Mouse (Mus musculus) kidney, adult 2 months (tissue): ENCODE data around the gene Trmt10b. TPM values are rescaled to one million over a fixed set of nuclear protein-coding genes. Genes with fewer than 3 reads are reported as not detected.

Experiments
- DNase-seq: peaks from one replicate; pipeline ENCODE4 v3.0.0; 2021
- H3K27ac ChIP-seq: fragments of 200-500 bp; 2 replicates; pipeline ENCODE4 v1.5.1; 2012; ENCODE audit warnings: low read depth, low read length, control low read depth, inconsistent platforms; ENCODE audit not compliant: insufficient read depth
- H3K27me3 ChIP-seq: fragments of 200-500 bp; replicated peaks from 2 replicates; pipeline ENCODE4 v1.6.1; 2012; ENCODE audit warnings: mild to moderate bottlenecking, moderate library complexity, low read length, inconsistent platforms; ENCODE audit not compliant: control insufficient read depth, insufficient read depth
- H3K36me3 ChIP-seq: fragments of 200-500 bp; 2 replicates; pipeline ENCODE4 v1.6.1; 2012; ENCODE audit warnings: mild to moderate bottlenecking, moderate library complexity, low read length, inconsistent platforms; ENCODE audit not compliant: control insufficient read depth, insufficient read depth
- H3K4me1 ChIP-seq: fragments of 200-500 bp; 2 replicates; pipeline ENCODE4 v1.6.1; 2011; ENCODE audit warnings: low read length; ENCODE audit not compliant: control insufficient read depth, insufficient read depth
- H3K4me3 ChIP-seq: fragments of 200-500 bp; 2 replicates; pipeline ENCODE4 v1.5.1; 2011; ENCODE audit warnings: mild to moderate bottlenecking, low read depth, low read length, control low read depth; ENCODE audit not compliant: insufficient read depth
- CTCF ChIP-seq: fragments of 200-500 bp; conservative IDR thresholded peaks from 2 replicates; pipeline ENCODE4 v1.5.1; 2011; ENCODE audit warnings: low read depth, mild to moderate bottlenecking, control low read depth, low read length, moderate library complexity, mixed read lengths; ENCODE audit not compliant: insufficient read depth, insufficient read length
- POLR2A ChIP-seq: fragments of 200-500 bp; IDR thresholded peaks from one replicate; pipeline ENCODE4 v1.6.1; 2011; ENCODE audit warnings: low read depth, low read length, control low read depth
- WGBS: fragments of 180-500 bp; shearing (Covaris S2); methylation state at CpG from one replicate; pipeline ENCODE4 v1.1.7; 2018; 5-methylcytosine and 5-hydroxymethylcytosine counted together
- polyA plus RNA-seq: library from polyadenylated mRNA; depleted of rRNA; stranded (reverse); fragments of >200 nt; gene quantifications from 2 replicates; pipeline ENCODE4 v1.2.3, GENCODE M21; 2012; rRNA removed

Trmt10b gene
- polyA plus RNA-seq: 3.2 and 3.9 TPM in 2 replicates

DNA sequence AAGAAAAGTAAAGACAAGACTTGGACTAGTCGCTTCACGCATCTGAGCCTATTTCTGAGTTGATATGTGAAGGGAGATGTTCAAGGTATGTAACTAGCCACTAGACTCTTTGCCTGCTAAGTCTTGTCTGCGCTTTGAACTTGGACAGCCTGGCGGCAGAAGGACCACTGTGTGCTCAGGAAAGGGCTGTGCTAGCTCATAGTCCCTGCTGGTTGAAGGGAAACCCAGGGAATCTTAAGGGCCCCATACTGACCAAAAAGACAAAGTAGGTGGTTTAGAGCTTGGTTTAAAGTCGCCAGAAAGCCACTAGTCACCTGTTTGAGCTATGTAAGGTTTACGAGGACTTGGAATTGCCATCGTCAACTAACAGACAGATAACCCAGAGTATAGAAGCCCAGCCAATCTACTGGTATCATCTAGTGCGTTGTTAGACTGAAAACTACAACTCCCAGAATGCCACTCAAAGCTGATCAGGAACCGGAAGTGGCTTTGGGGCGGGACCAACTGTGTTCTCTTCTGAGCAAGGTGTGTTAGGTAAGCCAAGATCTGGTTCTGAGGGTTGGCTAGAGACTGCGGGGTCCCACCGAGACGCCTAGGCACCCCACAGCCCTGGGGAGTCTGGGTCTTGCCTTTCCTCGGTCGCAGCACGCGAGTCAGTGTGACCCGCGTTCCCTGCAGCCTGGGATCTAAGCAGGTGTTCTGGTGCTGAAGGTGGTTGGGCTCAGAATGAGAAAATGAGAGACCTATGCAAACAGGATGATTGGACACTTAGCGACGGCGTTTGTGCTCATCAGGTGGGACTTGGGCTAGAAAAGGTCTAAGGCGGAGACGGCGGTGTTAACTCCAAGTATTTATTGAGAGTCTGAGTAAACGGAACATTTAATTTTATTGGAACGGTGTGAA lies at the start of gene Trmt10b:
Gene Trmt10b (plus strand): TSS at position 466 of the 903 bp plus-strand sequence.
- H3K4me1 ChIP-seq: peaks cover 3% of the 10 kb centered on the region; the same call in 1 of the 2 replicates
- no peaks in the 10 kb centered on the region; the same call in 1 of the 2 replicates for H3K36me3 ChIP-seq
- H3K4me3 ChIP-seq: peak within 1 kb of the TSS; percentile 84
- TF ChIP-seq POLR2A: no peak
- TF ChIP-seq CTCF: no peak
- DNase-seq: peak; percentile 86
- no peak within 1 kb of the TSS; the same call in 1 of the 2 replicates for H3K27ac ChIP-seq
- 14% methylated on average over 27 of the region's 27 CpGs for WGBS
- H3K27me3 ChIP-seq: no peaks in the 10 kb centered on the region

DNA sequence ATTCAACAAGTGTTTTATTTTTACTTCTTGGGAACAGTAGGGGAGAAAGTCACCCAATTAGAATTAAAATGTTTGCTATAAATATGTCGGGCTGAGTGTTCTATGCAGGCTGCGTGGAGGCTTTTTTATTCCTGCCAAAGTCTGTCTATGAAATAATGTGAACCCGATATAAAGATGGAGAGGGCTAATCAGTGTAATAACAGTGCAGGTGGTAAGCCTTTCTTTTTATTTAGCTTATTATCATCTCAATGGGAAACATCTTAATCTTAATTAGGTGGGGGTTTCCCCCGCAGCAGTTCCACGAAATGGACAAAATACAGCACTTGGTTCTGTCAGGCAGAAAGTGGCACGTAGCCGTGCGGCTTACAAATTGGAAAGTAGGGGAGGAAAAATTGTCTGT lies 45.7 kb upstream of the Trmt10b start:
- Histone ChIP-seq H3K27ac (no peak overlapping the region), H3K4me3 (no peak overlapping the region), H3K36me3 (no peaks in the 10 kb centered on the region), H3K4me1 (no peaks in the 10 kb centered on the region), H3K27me3 (no peaks in the 10 kb centered on the region)
- no peak for DNase-seq
- WGBS: 84% methylated on average over 8 of the region's 8 CpGs
- TF ChIP-seq CTCF (no peak), POLR2A (no peak)

DNA sequence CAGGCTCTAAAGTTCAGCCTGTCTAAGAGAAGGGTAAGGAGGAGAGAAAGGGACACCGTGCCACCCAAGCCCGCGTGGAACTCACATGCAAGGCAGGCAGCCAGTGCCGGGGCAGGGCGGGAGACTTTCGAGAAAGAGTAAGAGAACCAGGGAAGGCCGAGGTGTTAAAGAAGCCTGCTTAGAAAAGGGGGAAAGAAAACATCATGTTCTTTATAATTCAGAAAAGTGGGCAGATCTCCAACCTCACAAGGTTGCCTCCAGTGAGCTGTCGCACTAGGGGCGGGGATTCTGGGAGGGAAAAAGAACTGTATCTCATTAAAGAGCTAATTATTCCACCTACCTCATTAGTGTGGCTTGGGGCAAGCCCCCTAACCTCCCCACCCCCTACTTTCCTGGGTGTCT lies 44.1 kb upstream of the Trmt10b start:
- 46% methylated on average over 9 of the region's 9 CpGs for WGBS
- DNase-seq: no peak
- no peak overlapping the region for H3K27ac ChIP-seq
- H3K27me3 ChIP-seq: no peaks in the 10 kb centered on the region
- H3K4me1 ChIP-seq: no peaks in the 10 kb centered on the region
- H3K4me3 ChIP-seq: no peak overlapping the region
- H3K36me3 ChIP-seq: no peaks in the 10 kb centered on the region
- TF ChIP-seq POLR2A (no peak), CTCF (no peak)

DNA sequence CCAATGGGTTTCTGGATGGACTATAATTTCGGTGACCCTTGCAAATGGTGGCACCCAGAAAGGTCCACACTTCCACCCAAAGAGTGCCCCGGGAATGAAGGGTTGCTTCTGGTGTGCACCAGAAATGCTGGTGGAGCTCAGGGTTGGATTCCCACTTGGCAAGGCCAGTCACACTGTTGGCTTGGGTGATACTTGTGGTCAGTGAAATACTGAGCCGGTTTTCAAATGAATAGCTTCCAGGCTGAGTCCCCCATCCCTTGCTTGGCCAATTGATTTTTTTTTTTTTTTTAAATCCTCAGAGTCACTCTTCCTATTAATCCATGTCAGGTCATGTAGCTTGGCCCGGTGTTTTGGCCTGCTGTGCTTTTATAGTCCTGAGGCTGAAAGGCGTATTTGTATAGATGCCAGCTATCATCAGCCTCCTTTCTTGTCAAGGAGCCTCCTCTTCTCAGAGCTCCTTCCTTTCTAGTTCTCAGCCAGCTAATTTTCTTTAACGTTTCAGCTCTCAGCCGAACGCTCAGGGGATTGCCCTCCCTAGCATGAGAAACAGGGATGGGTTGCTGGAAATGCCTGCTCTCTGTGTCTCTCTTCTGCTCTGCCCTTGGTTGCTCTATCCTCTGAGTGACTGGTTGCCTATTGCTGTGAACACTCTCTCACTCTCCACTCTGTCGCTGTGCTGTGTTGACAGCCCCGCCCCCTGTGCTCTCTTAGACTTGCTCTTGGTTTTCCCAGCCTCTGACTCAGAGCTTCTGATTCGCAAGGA lies 42.9 kb upstream of the Trmt10b start:
- no peaks in the 10 kb centered on the region for H3K36me3 ChIP-seq
- H3K4me3 ChIP-seq: no peak overlapping the region
- no peaks in the 10 kb centered on the region for H3K27me3 ChIP-seq
- H3K4me1 ChIP-seq: no peaks in the 10 kb centered on the region
- no peak for DNase-seq
- WGBS: 63% methylated on average over 11 of the region's 11 CpGs
- TF ChIP-seq POLR2A: no peak
- no peak for TF ChIP-seq CTCF
- H3K27ac ChIP-seq: no peak overlapping the region

DNA sequence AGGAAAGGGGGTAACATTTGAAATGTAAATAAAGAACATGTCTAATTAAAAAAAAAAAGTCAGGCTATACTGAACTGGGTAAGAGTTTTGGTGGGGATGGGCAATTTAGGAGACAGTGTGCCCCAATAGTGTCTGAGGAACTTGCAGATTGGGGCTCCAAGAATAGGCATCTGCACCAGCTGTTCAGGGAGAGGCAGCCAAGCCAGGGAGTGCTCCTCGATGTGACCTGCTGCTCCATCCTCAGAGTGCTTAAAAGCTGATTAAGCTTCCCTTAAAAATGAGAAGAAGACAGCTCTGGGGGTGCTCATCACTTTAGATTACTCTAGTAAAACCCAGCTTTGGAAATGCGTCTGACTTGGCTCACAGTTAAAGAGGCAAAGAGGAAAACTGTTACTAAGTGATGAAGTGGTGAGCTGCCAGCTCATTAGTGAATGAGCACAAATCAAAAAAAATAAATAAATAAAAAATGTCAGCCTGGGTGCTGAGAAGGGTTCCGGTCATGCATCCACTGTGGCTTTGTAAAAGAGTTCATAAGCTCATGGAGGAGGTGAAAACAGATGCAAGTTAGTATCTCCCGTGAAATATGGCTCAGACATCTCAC lies 37.6 kb upstream of the Trmt10b start:
- Histone ChIP-seq H3K4me1 (no peaks in the 10 kb centered on the region), H3K4me3 (no peak overlapping the region), H3K27me3 (no peaks in the 10 kb centered on the region), H3K36me3 (no peaks in the 10 kb centered on the region), H3K27ac (no peak overlapping the region)
- TF ChIP-seq CTCF: no peak
- no peak for TF ChIP-seq POLR2A
- no peak for DNase-seq
- WGBS: 65% methylated on average over 4 of the region's 4 CpGs

DNA sequence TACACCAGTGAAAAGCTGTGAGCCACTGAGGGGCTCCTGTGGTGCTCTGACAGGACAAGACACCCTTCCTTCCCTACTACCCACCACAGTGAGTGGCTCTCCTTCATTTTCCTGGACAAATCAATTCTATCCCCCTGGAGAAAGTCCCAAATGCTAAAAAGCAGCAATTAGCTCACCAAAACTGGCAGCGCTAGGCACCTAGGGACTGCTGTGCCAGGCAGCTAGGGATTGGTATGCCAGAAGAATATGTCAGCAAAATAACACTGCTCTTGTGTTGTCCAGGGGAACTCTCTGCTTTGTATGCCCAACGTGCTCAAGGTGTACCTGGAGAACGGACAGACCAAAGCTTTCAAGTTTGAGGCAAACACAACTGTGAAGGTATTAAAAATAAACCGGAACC lies 35.4 kb upstream of the Trmt10b start:
- no peak for DNase-seq
- Histone ChIP-seq H3K27me3 (no peaks in the 10 kb centered on the region), H3K4me3 (no peak overlapping the region), H3K27ac (no peak overlapping the region), H3K36me3 (no peaks in the 10 kb centered on the region), H3K4me1 (no peaks in the 10 kb centered on the region)
- TF ChIP-seq CTCF (no peak), POLR2A (no peak)
- WGBS: 93% methylated on average over 4 of the region's 4 CpGs
